Mouse (Mus musculus): ENCODE results near the gene Tex22. TPM values are rescaled to one million over a fixed set of nuclear protein-coding genes. Genes with fewer than 3 reads are reported as not detected.

Tex22 gene
- 0.18 and 0.21 TPM in 2 replicates for polyA plus RNA-seq (2016; fragmentation: Nextera tagmentation; extraction: Ambion mirVana)

DNA sequence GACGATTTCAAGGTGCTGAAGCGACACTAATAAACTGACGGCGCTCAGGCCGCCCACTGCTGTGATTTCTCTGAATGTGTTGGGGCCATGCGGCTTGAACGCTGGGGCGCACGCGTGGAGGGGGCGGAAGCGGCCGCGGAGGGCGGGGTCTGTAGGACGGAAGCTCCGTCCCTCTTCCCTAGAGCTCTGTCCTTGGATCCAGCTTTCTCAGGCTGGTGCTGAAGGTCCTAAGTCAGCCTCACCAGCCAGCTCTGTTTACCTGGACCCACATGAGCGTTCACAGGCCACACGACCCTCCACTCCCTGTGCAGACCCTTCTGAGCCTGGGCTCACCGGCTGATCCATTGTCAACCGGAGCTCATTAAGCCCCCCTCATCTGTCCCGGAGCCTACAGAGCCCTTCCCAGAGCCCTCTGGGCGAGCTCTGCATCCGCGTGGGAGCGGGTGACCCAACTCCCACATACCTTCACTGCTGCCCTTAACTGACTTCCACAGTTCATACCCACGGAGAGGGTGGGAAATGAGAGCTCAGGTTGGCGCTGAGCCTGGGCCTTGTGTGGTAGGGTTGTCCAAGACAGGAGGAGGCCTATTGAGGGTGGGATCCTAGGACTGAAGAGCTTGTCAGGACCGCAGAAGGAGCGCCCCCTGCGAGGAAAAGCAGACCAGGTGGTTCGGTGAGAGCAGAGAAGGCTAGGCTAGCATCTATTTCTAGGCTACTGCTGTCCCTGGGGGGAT is at the start of gene Tex22:
TSS of gene Tex22 (plus strand) at position 174 of the 734 bp plus-strand sequence.
- H3K27ac ChIP-seq: peak within 1 kb of the TSS; percentile 88
- peak; percentile 88 for DNase-seq (ENCODE audit: low spot score)
- no peaks in the 10 kb centered on the region for H3K9me3 ChIP-seq (replicated peaks)
- H3K4me3 ChIP-seq: peak within 1 kb of the TSS; percentile 62
- peaks cover 25% of the 10 kb centered on the region for H3K36me3 ChIP-seq
- WGBS: 5% methylated on average over 32 of the region's 32 CpGs
- no peaks in the 10 kb centered on the region for H3K27me3 ChIP-seq (ENCODE audit: low read depth, poor library complexity, severe bottlenecking)
- peaks cover 23% of the 10 kb centered on the region for H3K4me1 ChIP-seq

DNA sequence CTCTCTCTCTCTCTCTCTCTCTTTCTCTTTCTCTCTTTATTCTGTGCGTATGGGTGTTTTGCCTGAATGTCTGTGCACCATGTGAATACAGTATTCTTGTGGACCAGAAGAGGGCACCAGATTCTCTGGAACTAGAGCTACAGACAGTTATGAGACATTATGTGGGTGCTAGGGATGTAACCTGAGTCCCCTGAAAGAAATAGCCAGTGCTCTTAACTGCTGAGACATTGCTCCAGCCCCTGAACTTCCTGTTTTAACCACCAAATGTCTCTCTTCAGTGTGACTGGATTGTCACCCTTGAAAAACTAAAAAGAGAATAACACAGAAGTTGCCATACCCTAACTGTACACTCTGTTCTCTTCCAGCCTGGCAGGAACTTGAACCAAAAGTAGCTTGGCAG is 47.7 kb upstream of the Tex22 start:
- no peaks in the 10 kb centered on the region for H3K27me3 ChIP-seq (ENCODE audit: low read depth, poor library complexity, severe bottlenecking)
- no peaks in the 10 kb centered on the region for H3K9me3 ChIP-seq (replicated peaks)
- H3K4me3 ChIP-seq: no peak overlapping the region
- H3K4me1 ChIP-seq: 0 out of 2 replicates have a peak, but pooled peaks cover 3% of the 10 kb centered on the region
- WGBS: 94% methylated on average over 1 of the region's 1 CpGs
- H3K36me3 ChIP-seq: peaks cover 28% of the 10 kb centered on the region; the same call in 1 of the 2 replicates
- no peak overlapping the region for H3K27ac ChIP-seq
- DNase-seq (ENCODE audit: low spot score): no peak

DNA sequence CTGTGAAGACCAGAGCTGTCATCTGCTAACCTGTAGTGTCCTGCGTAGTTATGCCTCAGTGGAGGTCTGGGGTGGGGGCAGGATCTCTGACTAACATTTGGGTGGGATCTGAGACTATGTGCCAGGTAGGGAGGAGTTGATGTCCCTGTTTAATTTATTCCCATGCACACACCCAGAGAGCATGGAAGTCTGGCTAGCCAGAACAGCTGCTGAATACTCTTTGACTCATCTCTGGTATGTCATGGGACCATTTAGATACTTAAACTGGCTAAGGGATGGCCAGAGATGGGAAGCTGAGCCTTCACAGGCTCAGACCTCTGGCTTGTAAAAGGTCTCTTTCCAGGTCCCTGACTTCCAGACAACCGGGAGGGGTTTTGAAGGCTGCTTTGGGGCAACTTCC is 46.8 kb upstream of the Tex22 start:
- WGBS: 98% methylated on average over 2 of the region's 2 CpGs
- no peaks in the 10 kb centered on the region for H3K27me3 ChIP-seq (ENCODE audit: low read depth, poor library complexity, severe bottlenecking)
- H3K9me3 ChIP-seq (replicated peaks): no peaks in the 10 kb centered on the region
- peaks cover 31% of the 10 kb centered on the region; the same call in 1 of the 2 replicates for H3K36me3 ChIP-seq
- no peak overlapping the region for H3K27ac ChIP-seq
- 0 out of 2 replicates have a peak, but pooled peaks cover 3% of the 10 kb centered on the region for H3K4me1 ChIP-seq
- no peak for DNase-seq (ENCODE audit: low spot score)
- no peak overlapping the region for H3K4me3 ChIP-seq

DNA sequence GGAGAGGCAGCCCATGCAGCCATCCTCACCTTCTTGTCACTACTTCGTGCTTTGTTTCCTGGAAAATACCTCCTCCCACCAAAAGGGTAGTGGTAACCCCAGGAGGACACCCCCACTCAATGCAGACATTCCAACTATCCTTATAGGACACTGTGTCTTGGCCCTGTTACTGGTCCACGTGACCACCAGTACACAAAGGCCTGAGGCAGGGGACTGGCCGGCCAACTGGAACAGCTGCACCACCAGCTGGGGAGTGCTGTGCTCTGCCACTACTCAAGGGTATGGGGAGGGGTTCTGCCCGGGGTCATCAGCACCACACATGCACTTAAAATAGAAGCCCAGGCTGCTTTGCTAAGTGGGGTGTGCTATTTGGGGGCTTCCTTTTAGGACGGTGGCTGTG is 46.2 kb upstream of the Tex22 start:
- no peak for DNase-seq (ENCODE audit: low spot score)
- H3K9me3 ChIP-seq (replicated peaks): no peaks in the 10 kb centered on the region
- 74% methylated on average over 5 of the region's 5 CpGs for WGBS
- 0 out of 2 replicates have a peak, but pooled peaks cover 3% of the 10 kb centered on the region for H3K4me1 ChIP-seq
- H3K36me3 ChIP-seq: peaks cover 31% of the 10 kb centered on the region; the same call in 1 of the 2 replicates
- no peaks in the 10 kb centered on the region for H3K27me3 ChIP-seq (ENCODE audit: low read depth, poor library complexity, severe bottlenecking)
- H3K4me3 ChIP-seq: no peak overlapping the region
- no peak overlapping the region for H3K27ac ChIP-seq

DNA sequence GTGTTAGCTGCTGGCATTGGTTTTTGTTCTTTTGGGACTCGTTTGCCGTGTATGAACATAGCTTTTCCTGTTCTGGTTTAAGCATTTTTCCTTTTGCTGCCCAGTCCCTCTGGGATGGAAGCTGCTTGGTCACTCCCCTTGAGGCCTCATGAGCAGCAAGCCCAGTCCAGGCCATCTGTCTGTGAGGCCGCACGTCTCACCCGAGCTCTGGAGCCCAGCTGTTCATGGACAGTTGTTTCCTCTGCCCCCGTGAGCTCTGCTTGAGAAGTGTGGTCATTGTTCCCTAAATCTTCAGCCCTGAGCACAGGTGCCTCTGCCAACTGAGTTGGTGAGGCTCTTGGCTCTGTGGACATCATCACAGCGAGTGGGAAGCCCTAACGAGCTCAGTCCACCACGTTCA is 45.4 kb upstream of the Tex22 start:
- H3K27ac ChIP-seq: no peak overlapping the region

DNA sequence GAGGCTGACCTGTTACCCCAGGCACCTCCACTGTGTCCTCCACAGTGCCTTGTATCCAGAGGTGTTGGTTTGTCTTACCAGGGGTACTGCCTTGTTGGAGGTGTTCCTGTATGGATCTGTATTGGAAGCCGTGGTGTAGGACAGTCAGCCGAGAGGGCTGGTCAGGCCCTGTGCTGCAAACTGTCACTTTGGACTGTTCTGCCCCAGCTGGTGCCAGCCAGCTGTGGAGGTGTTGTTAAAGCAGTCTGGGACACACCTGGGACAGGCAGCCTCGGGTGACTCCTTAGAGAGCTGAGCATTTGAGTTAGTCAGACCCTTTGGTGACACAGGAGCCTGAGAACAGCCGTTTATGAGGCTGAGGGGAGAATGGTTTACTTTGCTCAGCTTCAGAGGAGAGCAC is 44.3 kb upstream of the Tex22 start:
- DNase-seq (ENCODE audit: low spot score): no peak
- Histone ChIP-seq H3K4me3 (no peak overlapping the region), H3K27me3 (ENCODE audit: low read depth, poor library complexity, severe bottlenecking) (no peaks in the 10 kb centered on the region), H3K9me3 (replicated peaks) (no peaks in the 10 kb centered on the region), H3K4me1 (0 out of 2 replicates have a peak, but pooled peaks cover 3% of the 10 kb centered on the region), H3K36me3 (peaks cover 27% of the 10 kb centered on the region; the same call in 1 of the 2 replicates), H3K27ac (no peak overlapping the region)
- WGBS: 65% methylated on average over 4 of the region's 4 CpGs

More for the DNA sequence above, 45.4 kb upstream of the Tex22 start:
- no peaks in the 10 kb centered on the region for H3K9me3 ChIP-seq (replicated peaks)
- 86% methylated on average over 9 of the region's 9 CpGs for WGBS
- no peak overlapping the region for H3K4me3 ChIP-seq
- no peak for DNase-seq (ENCODE audit: low spot score)
- H3K4me1 ChIP-seq: 0 out of 2 replicates have a peak, but pooled peaks cover 3% of the 10 kb centered on the region
- peaks cover 31% of the 10 kb centered on the region; the same call in 1 of the 2 replicates for H3K36me3 ChIP-seq
- no peaks in the 10 kb centered on the region for H3K27me3 ChIP-seq (ENCODE audit: low read depth, poor library complexity, severe bottlenecking)

DNA sequence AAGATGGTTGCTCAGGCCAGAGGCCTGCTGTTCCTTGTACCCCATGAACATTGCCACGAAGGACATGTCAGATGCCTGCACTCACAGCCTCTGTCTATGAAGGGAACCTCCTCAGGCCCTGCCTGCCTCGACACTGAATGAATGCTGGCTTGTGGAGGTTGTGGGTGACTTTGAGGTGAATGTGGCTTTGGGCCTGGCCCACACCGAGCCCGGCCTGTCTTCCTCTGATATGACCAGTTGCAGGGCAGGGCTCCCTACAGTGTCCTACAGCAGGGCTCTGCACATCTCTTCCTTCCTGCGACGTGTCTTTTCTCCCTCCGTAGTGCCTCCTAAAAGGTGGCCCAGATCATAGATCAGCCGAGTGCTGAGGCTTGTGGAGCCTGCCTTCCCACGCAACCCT is 43.3 kb upstream of the Tex22 start:
- Histone ChIP-seq H3K27ac (no peak overlapping the region), H3K36me3 (peaks cover 23% of the 10 kb centered on the region; the same call in 1 of the 2 replicates), H3K4me3 (no peak overlapping the region), H3K4me1 (0 out of 2 replicates have a peak, but pooled peaks cover 3% of the 10 kb centered on the region), H3K27me3 (ENCODE audit: low read depth, poor library complexity, severe bottlenecking) (no peaks in the 10 kb centered on the region), H3K9me3 (replicated peaks) (no peaks in the 10 kb centered on the region)
- no peak for DNase-seq (ENCODE audit: low spot score)
- WGBS: 82% methylated on average over 9 of the region's 9 CpGs

DNA sequence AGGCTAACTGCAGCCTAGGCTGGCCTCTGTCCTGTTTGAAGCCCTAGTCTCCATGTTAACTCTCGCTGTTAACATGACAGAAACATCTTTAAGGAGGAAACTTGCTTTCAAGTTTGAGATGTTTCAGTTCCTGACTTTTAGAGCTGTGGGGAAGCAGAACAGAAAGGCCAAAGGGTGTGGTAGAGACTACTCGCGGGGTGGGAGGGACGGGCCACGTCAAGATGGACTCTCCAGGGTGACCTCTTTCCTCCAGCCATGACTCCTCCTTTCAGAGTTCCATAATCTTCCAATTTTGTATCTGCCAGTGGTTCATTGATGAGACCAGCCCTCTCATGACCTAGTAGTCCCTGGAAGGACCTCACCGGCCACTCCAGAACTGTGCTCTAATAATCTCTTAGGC is 42.9 kb upstream of the Tex22 start:
- Histone ChIP-seq H3K36me3 (peaks cover 21% of the 10 kb centered on the region; the same call in 1 of the 2 replicates), H3K4me1 (0 out of 2 replicates have a peak, but pooled peaks cover 3% of the 10 kb centered on the region), H3K9me3 (replicated peaks) (no peaks in the 10 kb centered on the region), H3K27me3 (ENCODE audit: low read depth, poor library complexity, severe bottlenecking) (no peaks in the 10 kb centered on the region), H3K27ac (no peak overlapping the region), H3K4me3 (no peak overlapping the region)
- DNase-seq (ENCODE audit: low spot score): no peak
- WGBS: 94% methylated on average over 6 of the region's 6 CpGs

DNA sequence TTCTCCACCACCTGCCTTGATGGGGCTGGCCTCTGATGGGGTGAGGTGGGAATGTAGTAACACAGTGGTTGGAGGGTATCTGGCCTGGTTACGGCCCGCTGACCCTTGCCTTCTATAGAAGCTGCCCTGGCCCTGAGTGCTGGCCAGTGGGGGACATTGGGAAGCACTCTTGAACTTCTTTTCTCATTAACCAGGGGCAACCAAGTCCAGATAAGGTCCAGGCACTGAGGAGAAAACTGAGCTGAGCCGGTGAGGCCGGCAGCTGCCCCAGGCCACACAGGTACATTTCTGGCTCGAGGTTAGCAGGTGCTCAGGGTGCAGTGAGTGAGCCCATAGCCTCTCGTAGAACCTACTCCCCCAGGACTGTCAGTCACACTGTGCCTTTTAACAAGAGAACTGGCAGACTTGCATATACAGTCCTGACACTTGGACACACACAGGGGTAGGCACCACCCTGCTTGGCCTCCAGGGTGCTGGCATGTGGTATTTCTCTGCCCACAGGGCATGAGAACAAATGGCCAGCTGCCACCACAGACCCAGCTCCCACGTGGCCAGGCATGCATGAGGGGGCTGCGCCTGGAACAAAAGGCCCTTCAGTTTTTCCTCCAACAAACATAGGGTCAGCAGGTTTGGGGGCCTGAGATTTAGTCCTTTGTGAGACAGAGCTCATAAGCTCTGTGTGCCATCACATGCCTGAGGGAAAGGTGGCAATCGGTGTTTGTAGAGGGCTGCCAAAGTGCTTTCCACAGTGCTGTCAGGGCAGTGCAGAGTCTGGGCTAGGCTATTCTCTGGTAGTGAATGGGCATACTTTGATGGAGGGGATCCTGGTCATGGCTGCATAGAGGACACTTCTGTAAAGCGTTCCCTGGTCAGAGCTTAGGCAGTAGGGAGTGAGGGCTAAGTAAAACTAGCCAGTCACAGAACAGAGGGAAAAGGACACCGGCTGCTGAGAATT is 41.7 kb upstream of the Tex22 start:
- no peak overlapping the region for H3K27ac ChIP-seq
- DNase-seq (ENCODE audit: low spot score): no peak
- no peak overlapping the region for H3K4me3 ChIP-seq
- H3K4me1 ChIP-seq: 0 out of 2 replicates have a peak, but pooled peaks cover 3% of the 10 kb centered on the region
- H3K9me3 ChIP-seq (replicated peaks): no peaks in the 10 kb centered on the region
- WGBS: 84% methylated on average over 11 of the region's 11 CpGs
- no peaks in the 10 kb centered on the region for H3K27me3 ChIP-seq (ENCODE audit: low read depth, poor library complexity, severe bottlenecking)
- H3K36me3 ChIP-seq: peaks cover 11% of the 10 kb centered on the region; the same call in 1 of the 2 replicates

DNA sequence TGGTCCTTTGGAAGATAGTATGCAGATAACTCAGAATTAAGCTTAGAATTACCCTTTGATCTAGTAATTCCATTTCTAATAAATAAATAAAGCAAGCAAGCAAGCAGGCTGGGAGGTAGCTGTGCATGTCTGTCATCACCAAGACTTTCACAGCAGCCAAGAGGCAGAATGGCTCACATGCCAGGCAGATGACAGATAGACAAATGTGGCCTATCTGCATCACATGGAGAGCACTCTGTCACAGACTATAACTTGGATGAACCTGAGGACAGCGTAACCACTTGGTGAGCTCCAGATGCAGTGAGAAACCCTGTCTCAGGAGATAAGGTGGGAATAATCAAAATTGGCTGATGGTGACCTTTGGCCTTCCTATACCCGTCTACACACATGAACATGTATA is 39.2 kb upstream of the Tex22 start:
- Histone ChIP-seq H3K4me1 (no peaks in the 10 kb centered on the region), H3K9me3 (replicated peaks) (no peaks in the 10 kb centered on the region), H3K4me3 (no peak overlapping the region), H3K27me3 (ENCODE audit: low read depth, poor library complexity, severe bottlenecking) (no peaks in the 10 kb centered on the region), H3K36me3 (0 out of 2 replicates have a peak, but pooled peaks cover 4% of the 10 kb centered on the region), H3K27ac (no peak overlapping the region)
- no peak for DNase-seq (ENCODE audit: low spot score)
- WGBS: 96% methylated on average over 2 of the region's 2 CpGs

DNA sequence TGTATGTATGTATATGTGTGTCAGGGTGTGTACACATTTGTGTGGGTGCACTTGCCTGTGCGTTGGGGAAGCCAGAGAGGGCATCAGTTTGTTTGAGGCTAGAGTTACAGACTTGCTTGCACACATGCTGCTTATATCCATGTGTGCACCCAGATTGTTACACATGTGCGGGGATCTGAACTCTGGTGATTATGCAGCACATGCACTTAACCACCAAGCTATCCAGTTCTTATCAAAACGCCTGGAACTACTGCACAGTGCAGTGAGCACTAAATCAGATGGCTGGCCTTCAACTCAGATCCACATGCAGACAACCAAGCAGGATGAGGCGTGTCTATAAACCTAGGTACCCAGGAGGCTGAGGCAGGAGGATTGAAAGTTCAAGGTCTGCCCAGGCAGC is 37.3 kb upstream of the Tex22 start:
- DNase-seq (ENCODE audit: low spot score): no peak
- H3K9me3 ChIP-seq (replicated peaks): no peaks in the 10 kb centered on the region
- H3K36me3 ChIP-seq: 0 out of 2 replicates have a peak, but pooled peaks cover 4% of the 10 kb centered on the region
- H3K27me3 ChIP-seq (ENCODE audit: low read depth, poor library complexity, severe bottlenecking): no peaks in the 10 kb centered on the region
- no peak overlapping the region for H3K4me3 ChIP-seq
- no peak overlapping the region for H3K27ac ChIP-seq
- H3K4me1 ChIP-seq: no peaks in the 10 kb centered on the region
- WGBS: 91% methylated on average over 4 of the region's 4 CpGs

DNA sequence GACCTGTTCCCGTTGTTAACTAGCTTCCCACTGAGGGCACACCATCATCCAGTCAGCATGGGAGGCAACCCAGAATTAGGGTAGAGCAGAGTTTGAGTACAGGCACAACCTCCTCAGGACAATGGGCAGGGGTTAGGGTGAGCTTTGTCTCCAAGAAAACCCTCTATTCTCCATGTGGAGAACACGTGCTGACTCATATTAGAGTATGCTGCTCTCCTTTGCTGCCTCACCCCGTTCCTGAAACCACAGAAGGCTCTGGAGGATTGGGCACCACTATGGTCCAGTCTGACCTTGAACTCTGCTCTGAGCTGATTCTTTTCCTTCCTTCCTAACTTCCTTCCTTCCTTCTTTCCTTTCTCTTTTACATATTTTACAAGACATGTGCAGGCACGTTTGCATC is 35.9 kb upstream of the Tex22 start:
- H3K27me3 ChIP-seq (ENCODE audit: low read depth, poor library complexity, severe bottlenecking): no peaks in the 10 kb centered on the region
- no peaks in the 10 kb centered on the region for H3K9me3 ChIP-seq (replicated peaks)
- H3K4me3 ChIP-seq: no peak overlapping the region
- DNase-seq (ENCODE audit: low spot score): no peak
- no peak overlapping the region for H3K27ac ChIP-seq
- no peaks in the 10 kb centered on the region for H3K4me1 ChIP-seq
- no peaks in the 10 kb centered on the region for H3K36me3 ChIP-seq
- WGBS: 90% methylated on average over 4 of the region's 4 CpGs

Measured in limb, embryonic 10.5 days (tissue).